Mouse (Mus musculus) C2C12 (cell line): ENCODE results near the gene Samd4.

Experiments
- CEBPB ChIP-seq: IDR thresholded peaks from one replicate; pipeline ENCODE4 v1.6.1; 2011; ENCODE audit warnings: low read depth, mild to moderate bottlenecking, control low read depth, moderate library complexity
- CTCF ChIP-seq: IDR thresholded peaks from one replicate; pipeline ENCODE4 v1.5.1; 2011; ENCODE audit not compliant: control insufficient read depth, insufficient read depth, insufficient read length
- MYOG ChIP-seq: IDR thresholded peaks from one replicate; pipeline ENCODE4 v1.6.1; 2011; ENCODE audit not compliant: control insufficient read depth, insufficient read length; ENCODE audit errors: extremely low read depth
- USF1 ChIP-seq: IDR thresholded peaks from one replicate; pipeline ENCODE4 v1.6.1; 2011; ENCODE audit warnings: low read depth, mild to moderate bottlenecking, control low read depth, moderate library complexity

DNA sequence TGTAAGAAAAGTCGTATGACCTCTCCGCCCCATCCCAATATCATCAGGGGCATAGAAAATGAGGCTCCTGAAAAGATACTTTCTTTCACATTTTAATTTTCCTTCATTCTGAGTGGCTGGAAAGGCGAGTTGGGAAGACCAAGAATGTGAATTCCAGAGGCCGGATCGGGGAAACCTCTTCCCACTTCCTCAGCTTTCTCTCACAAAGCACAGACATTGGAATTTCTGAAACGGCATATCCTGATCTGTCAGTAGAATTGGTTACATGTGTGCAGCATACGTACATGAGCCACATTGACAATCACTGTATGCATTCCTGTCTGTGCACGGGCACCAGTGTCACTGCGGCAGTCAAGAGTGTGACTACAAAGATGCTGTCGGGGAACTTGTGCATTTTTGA lies 11.3 kb downstream of the Samd4 start:
- TF ChIP-seq CTCF: no peak
- TF ChIP-seq USF1: no peak
- no peak for TF ChIP-seq CEBPB
- no peak for TF ChIP-seq MYOG
